Mouse (Mus musculus) kidney, adult 2 months (tissue): ENCODE measurements around the gene Prkce.

Source experiments
- CTCF ChIP-seq: fragments of 200-500 bp; conservative IDR thresholded peaks from 2 replicates; pipeline ENCODE4 v1.5.1; 2011; ENCODE audit warnings: low read depth, mild to moderate bottlenecking, control low read depth, low read length, moderate library complexity, mixed read lengths; ENCODE audit not compliant: insufficient read depth, insufficient read length
- POLR2A ChIP-seq: fragments of 200-500 bp; IDR thresholded peaks from one replicate; pipeline ENCODE4 v1.6.1; 2011; ENCODE audit warnings: low read depth, low read length, control low read depth

DNA sequence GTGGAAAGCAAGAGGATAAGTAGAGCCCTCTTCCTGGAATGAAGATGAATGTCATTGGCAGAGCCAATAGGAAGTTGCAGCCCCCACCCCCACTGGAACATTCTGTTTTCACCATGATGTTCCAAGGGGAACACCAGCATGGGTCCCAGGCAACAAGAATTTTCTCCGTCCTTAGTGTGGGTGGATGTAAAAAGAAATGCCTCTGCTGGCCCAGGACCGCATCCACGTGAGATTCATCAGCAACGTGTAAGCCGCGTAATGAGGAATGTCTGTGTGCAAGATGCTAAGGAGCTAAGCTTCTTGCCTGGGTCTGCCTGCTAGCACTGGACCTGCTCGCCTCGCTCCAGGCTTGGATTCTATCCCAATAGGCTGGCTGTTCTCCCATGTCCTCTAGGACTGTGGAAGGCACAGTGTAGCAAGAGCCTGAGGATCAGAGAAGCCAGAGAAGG, 337.6 kb downstream of the Prkce start, which contains the start of gene Gm10309:
- TF ChIP-seq POLR2A (no peak), CTCF (no peak)
